In genomic region chr17:33639743-33640142, GRCm38 (mm10) we compare ENCODE assay signal across 18 mouse cellular contexts. TPM values are rescaled to one million over a fixed set of nuclear protein-coding genes. Genes with fewer than 3 reads are reported as not detected.
DNase-seq lines count a peak whose midpoint lies in the region; ATAC-seq and TF ChIP-seq lines count a peak whose summit lies in the region.
"Had no signal": no experiment of that assay in that cellular context is flagged by ENCODE, and none has a peak within 500 bp of the region (broad histone marks: within the 10 kb centered on the region; RNA-seq: fewer than 3 reads in every experiment).

No protein-coding gene starts in this region.

- no peaks in the 10 kb centered on the region for H3K4me1 ChIP-seq in stomach, embryonic 15.5 days
- no peaks in the 10 kb centered on the region for H3K4me1 ChIP-seq in stomach, postnatal 0 days (replicated peaks; ENCODE audit: control insufficient read depth, insufficient read depth)
- peaks cover 30% of the 10 kb centered on the region for H3K4me1 ChIP-seq in liver, embryonic 12.5 days
- H3K4me1 ChIP-seq: embryonic facial prominence, embryonic 12.5 days; heart, embryonic 15.5 days; midbrain, embryonic 15.5 days had no signal

- H3K9ac ChIP-seq in stomach, embryonic 15.5 days, result no peak overlapping the region
- no peak overlapping the region for H3K9ac ChIP-seq in stomach, postnatal 0 days (ENCODE audit: low read length)
- no peak overlapping the region for H3K9ac ChIP-seq in liver, embryonic 12.5 days
- H3K9ac ChIP-seq: embryonic facial prominence, embryonic 12.5 days; heart, embryonic 15.5 days; midbrain, embryonic 15.5 days had no signal

- DNase-seq in stomach, postnatal 0 days (ENCODE audit: low spot score), result no peak
- DNase-seq in ZHBTc4 (ENCODE audit: low read depth, low spot score), result peak; percentile 24
- no peak for DNase-seq in cerebellum, adult 18-20 months
- no peak for DNase-seq in thymus, postnatal 10 days (ENCODE audit: low spot score in 2 of 2)
- DNase-seq in layer of hippocampus, postnatal 36 days, result no peak
- DNase-seq: adrenal gland, postnatal 36 days; cerebellum, postnatal 25 days; kidney, postnatal 14 days; layer of hippocampus, adult 9-11 months; right cerebral cortex, postnatal 4 days; thymus, postnatal 25 days had no signal

- 0 out of 2 replicates have a peak, but pooled peaks have one; percentile 16 for ATAC-seq in stomach, embryonic 15.5 days (ENCODE audit: insufficient read depth, low FRiP score, low read depth)
- ATAC-seq in stomach, postnatal 0 days (ENCODE audit: low FRiP score, low TSS enrichment), result no peak
- peak; percentile 60 for ATAC-seq in liver, embryonic 12.5 days
- ATAC-seq in megakaryocyte progenitor cell, adult 5-6 weeks (replicated peaks; ENCODE audit: poor library complexity), result peak; percentile 69
- ATAC-seq: midbrain, embryonic 15.5 days had no signal

- H3K27ac ChIP-seq in stomach, embryonic 15.5 days, result no peak overlapping the region
- H3K27ac ChIP-seq in stomach, postnatal 0 days (replicated peaks), result no peak overlapping the region
- H3K27ac ChIP-seq in liver, embryonic 12.5 days, result 0 out of 2 replicates have a peak overlapping the region, but pooled peaks have one; percentile 6
- H3K27ac ChIP-seq: embryonic facial prominence, embryonic 12.5 days; heart, embryonic 15.5 days; hindbrain, embryonic 10.5 days; midbrain, embryonic 15.5 days had no signal

- no peaks in the 10 kb centered on the region for H3K27me3 ChIP-seq in stomach, embryonic 15.5 days (replicated peaks)
- no peaks in the 10 kb centered on the region for H3K27me3 ChIP-seq in stomach, postnatal 0 days (ENCODE audit: control insufficient read depth, insufficient read depth, low read length)
- no peaks in the 10 kb centered on the region for H3K27me3 ChIP-seq in liver, embryonic 12.5 days (replicated peaks)
- H3K27me3 ChIP-seq: embryonic facial prominence, embryonic 12.5 days; heart, embryonic 15.5 days; midbrain, embryonic 15.5 days had no signal

- no peaks in the 10 kb centered on the region for H3K9me3 ChIP-seq in stomach, embryonic 15.5 days
- H3K9me3 ChIP-seq in stomach, postnatal 0 days (ENCODE audit: control insufficient read depth, low read length), result no peaks in the 10 kb centered on the region
- H3K9me3 ChIP-seq in liver, embryonic 12.5 days (replicated peaks), result no peaks in the 10 kb centered on the region
- H3K9me3 ChIP-seq: embryonic facial prominence, embryonic 12.5 days; heart, embryonic 15.5 days; hindbrain, embryonic 10.5 days; midbrain, embryonic 15.5 days had no signal

- peaks cover 16% of the 10 kb centered on the region for H3K36me3 ChIP-seq in stomach, embryonic 15.5 days
- peaks cover 7% of the 10 kb centered on the region; the same call in 1 of the 2 replicates for H3K36me3 ChIP-seq in stomach, postnatal 0 days (ENCODE audit: control insufficient read depth, insufficient read depth, low read length)
- peaks cover 33% of the 10 kb centered on the region for H3K36me3 ChIP-seq in liver, embryonic 12.5 days

- TF ChIP-seq EP300 in stomach, postnatal 0 days (optimal IDR thresholded peaks at IDR 0.05), result no peak

- WGBS in stomach, embryonic 15.5 days, result 58% methylated on average over 6 of the region's 6 CpGs
- WGBS in stomach, postnatal 0 days, result 48% methylated on average over 6 of the region's 6 CpGs
- WGBS in liver, embryonic 12.5 days (ENCODE audit: insufficient replicate concordance), result 17% methylated on average over 6 of the region's 6 CpGs

- H3K4me3 ChIP-seq in stomach, embryonic 15.5 days (replicated peaks), result no peak overlapping the region
- no peak overlapping the region for H3K4me3 ChIP-seq in stomach, postnatal 0 days (ENCODE audit: low read depth, low read length)
- H3K4me3 ChIP-seq in liver, embryonic 12.5 days, result no peak overlapping the region
- H3K4me3 ChIP-seq: embryonic facial prominence, embryonic 12.5 days; heart, embryonic 15.5 days; hindbrain, embryonic 10.5 days; midbrain, embryonic 15.5 days had no signal

- TF ChIP-seq CTCF in stomach, postnatal 0 days (IDR thresholded peaks at IDR 0.05; ENCODE audit: low read depth), result no peak

- H3K4me2 ChIP-seq in stomach, embryonic 15.5 days, result no peak overlapping the region
- no peak overlapping the region for H3K4me2 ChIP-seq in stomach, postnatal 0 days (replicated peaks; ENCODE audit: low read depth)
- H3K4me2 ChIP-seq in liver, embryonic 12.5 days, result no peak overlapping the region
- H3K4me2 ChIP-seq: embryonic facial prominence, embryonic 12.5 days; heart, embryonic 15.5 days; midbrain, embryonic 15.5 days had no signal

RNA-seq across cellular contexts. Expression of gene Pram1, which starts 1.9 kb away (rescaled TPM):
- polyA plus RNA-seq in stomach, embryonic 15.5 days (2015; fragmentation: Nextera tagmentation; extraction: Ambion mirVana), result 1.1 and 1.4 TPM in 2 replicates
- 0.19 and 0.27 TPM in 2 replicates for polyA plus RNA-seq in stomach, postnatal 0 days (2015; fragmentation: Nextera tagmentation; extraction: Ambion mirVana)
- polyA plus RNA-seq in liver, embryonic 12.5 days (2016; fragmentation: Nextera tagmentation; extraction: Ambion mirVana), result 0.69 and 1.2 TPM in 2 replicates
- 39.0 and 43.7 TPM in 2 replicates for total RNA-seq in megakaryocyte progenitor cell, adult 5-6 weeks (2015)
- 10.7 and 11.1 TPM in 2 replicates for total RNA-seq in megakaryocyte progenitor cell, adult 5-6 weeks (2017)
- total RNA-seq in layer of hippocampus, postnatal 36 days (2021), result under 1 TPM in 1 of 2 experiments, not detected in 1; 0.50 TPM

RNA-seq across cellular contexts. Expression of gene Zfp414, which starts 10.9 kb away (rescaled TPM):
- 35.5 and 38.1 TPM in 2 replicates for polyA plus RNA-seq in stomach, embryonic 15.5 days (2015; fragmentation: Nextera tagmentation; extraction: Ambion mirVana)
- 23.7 and 27.5 TPM in 2 replicates for polyA plus RNA-seq in stomach, postnatal 0 days (2015; fragmentation: Nextera tagmentation; extraction: Ambion mirVana)
- polyA plus RNA-seq in liver, embryonic 12.5 days (2016; fragmentation: Nextera tagmentation; extraction: Ambion mirVana), result 22.4 and 23.2 TPM in 2 replicates
- total RNA-seq in megakaryocyte progenitor cell, adult 5-6 weeks (2015), result 41.4 and 48.9 TPM in 2 replicates
- total RNA-seq in megakaryocyte progenitor cell, adult 5-6 weeks (2017), result 15.0 and 25.0 TPM in 2 replicates
- total RNA-seq in layer of hippocampus, postnatal 36 days (2021), result 10 to 100 TPM; 46.2 to 46.7 TPM

RNA-seq across cellular contexts. Expression of gene Hnrnpm, which starts 46.9 kb away (rescaled TPM):
- polyA plus RNA-seq in stomach, embryonic 15.5 days (2015; fragmentation: Nextera tagmentation; extraction: Ambion mirVana), result 248 and 307 TPM in 2 replicates
- 115 and 122 TPM in 2 replicates for polyA plus RNA-seq in stomach, postnatal 0 days (2015; fragmentation: Nextera tagmentation; extraction: Ambion mirVana)
- polyA plus RNA-seq in liver, embryonic 12.5 days (2016; fragmentation: Nextera tagmentation; extraction: Ambion mirVana), result 222 and 242 TPM in 2 replicates
- 496 and 582 TPM in 2 replicates for total RNA-seq in megakaryocyte progenitor cell, adult 5-6 weeks (2015)
- 298 and 344 TPM in 2 replicates for total RNA-seq in megakaryocyte progenitor cell, adult 5-6 weeks (2017)
- total RNA-seq in layer of hippocampus, postnatal 36 days (2021), result 100 to 1,000 TPM; 157 to 166 TPM
